Mouse (Mus musculus) megakaryocyte, embryonic 14.5 days (primary cell): ENCODE results near the gene Elfn1.

Source experiments
- FLI1 ChIP-seq: IDR thresholded peaks from 2 replicates; pipeline ENCODE4 v1.6.1; 2012; ENCODE audit warnings: low read length, inconsistent platforms, mixed read lengths
- GATA1 ChIP-seq: IDR thresholded peaks from 3 replicates; pipeline ENCODE4 v1.6.1; 2012; ENCODE audit warnings: mixed read lengths, low read length, inconsistent platforms, borderline replicate concordance

DNA sequence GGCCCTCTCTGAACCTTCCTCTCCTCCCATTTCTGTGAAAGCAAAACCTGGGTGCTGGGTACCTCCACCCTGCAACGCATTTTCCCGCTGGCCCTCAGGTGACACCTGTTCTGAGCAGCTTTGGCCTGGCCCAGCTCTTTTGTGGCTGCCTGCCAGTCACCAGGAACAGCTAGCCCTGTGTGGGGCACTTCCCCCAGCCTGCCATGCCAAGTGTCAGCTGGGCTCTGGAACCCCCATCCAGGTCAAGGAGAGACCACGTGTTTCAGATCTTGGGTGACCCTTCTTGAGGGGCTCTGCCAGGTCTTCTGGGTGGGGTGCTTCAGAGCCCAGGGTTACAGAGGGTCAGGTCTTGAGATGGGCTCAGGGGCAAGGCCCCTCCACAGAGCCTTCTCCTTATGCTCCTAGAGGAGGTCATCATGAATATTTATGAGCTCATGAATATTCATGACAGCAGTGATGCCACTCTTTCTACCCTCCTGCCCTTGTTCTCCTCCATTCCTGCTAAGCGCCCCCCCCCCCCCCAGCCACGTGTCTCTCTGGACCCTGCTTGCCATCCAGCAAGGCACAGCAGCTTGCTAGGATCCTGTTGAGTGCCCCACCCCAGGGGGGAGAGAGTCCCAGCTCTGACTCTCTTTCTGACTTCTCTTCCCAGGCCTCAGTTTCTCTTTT, 15.3 kb upstream of the Elfn1 start:
- TF ChIP-seq FLI1 (no peak), GATA1 (no peak)
